Mouse (Mus musculus) kidney, adult 9 months (tissue): Measurements from ENCODE around the gene Asic4.

Experiments
- DNase-seq: peaks from one replicate; pipeline ENCODE4 v3.0.0; 2022

Gene Asic4

GRCm38 (mm10) chr1:75450314-75451005 lies at the start of gene Asic4:
Gene Asic4, plus strand, starts transcription at chr1:75450436.
- no peak for DNase-seq

- no peak for DNase-seq
Measured at GRCm38 (mm10) chr1:75400493-75401115, 49.6 kb upstream of the Asic4 start.

- DNase-seq, result no peak
Measured at GRCm38 (mm10) chr1:75405547-75405946, 44.7 kb upstream of the Asic4 start.

GRCm38 (mm10) chr1:75406173-75406572 lies 44.1 kb upstream of the Asic4 start:
- DNase-seq, result no peak

- no peak for DNase-seq
Measured at GRCm38 (mm10) chr1:75407056-75407455, 43.2 kb upstream of the Asic4 start.

- no peak for DNase-seq
Measured at GRCm38 (mm10) chr1:75408210-75408609, 42.0 kb upstream of the Asic4 start.

GRCm38 (mm10) chr1:75409950-75410349 lies 40.3 kb upstream of the Asic4 start:
- no peak for DNase-seq

- no peak for DNase-seq
Measured at GRCm38 (mm10) chr1:75412196-75412595, 38.0 kb upstream of the Asic4 start.

GRCm38 (mm10) chr1:75413749-75414148 lies 36.5 kb upstream of the Asic4 start:
- peak; percentile 19 for DNase-seq

GRCm38 (mm10) chr1:75421794-75422193 lies 28.4 kb upstream of the Asic4 start:
- no peak for DNase-seq

GRCm38 (mm10) chr1:75422216-75422822 lies 27.9 kb upstream of the Asic4 start:
- no peak for DNase-seq

GRCm38 (mm10) chr1:75422823-75423471 lies 27.3 kb upstream of the Asic4 start:
- no peak for DNase-seq

- DNase-seq, result no peak
Measured at GRCm38 (mm10) chr1:75423780-75424390, 26.4 kb upstream of the Asic4 start.

- DNase-seq, result peak; percentile 32
Measured at GRCm38 (mm10) chr1:75425796-75426471, 24.3 kb upstream of the Asic4 start.

GRCm38 (mm10) chr1:75435475-75436328 lies 14.5 kb upstream of the Asic4 start, which contains the start of gene Gmppa:
Gene Gmppa, plus strand, starts transcription at chr1:75435930.
- DNase-seq, result peak; percentile 86

- no peak for DNase-seq
Measured at GRCm38 (mm10) chr1:75438782-75439181, 11.5 kb upstream of the Asic4 start.

GRCm38 (mm10) chr1:75440661-75441060 lies 9.6 kb upstream of the Asic4 start:
- DNase-seq, result no peak

GRCm38 (mm10) chr1:75441471-75441996 lies 8.7 kb upstream of the Asic4 start:
- no peak for DNase-seq

- no peak for DNase-seq
Measured at GRCm38 (mm10) chr1:75442171-75442570, 8.1 kb upstream of the Asic4 start.

GRCm38 (mm10) chr1:75442811-75443210 lies 7.4 kb upstream of the Asic4 start:
- DNase-seq, result no peak
